Mouse (Mus musculus): Measurements from ENCODE around the gene Romo1.
"Not testable (repeated sequence)": the region's sequence is repeated elsewhere in the genome, so short reads cannot be mapped to it uniquely, and the experiment has no call there.

The Romo1 gene

DNA sequence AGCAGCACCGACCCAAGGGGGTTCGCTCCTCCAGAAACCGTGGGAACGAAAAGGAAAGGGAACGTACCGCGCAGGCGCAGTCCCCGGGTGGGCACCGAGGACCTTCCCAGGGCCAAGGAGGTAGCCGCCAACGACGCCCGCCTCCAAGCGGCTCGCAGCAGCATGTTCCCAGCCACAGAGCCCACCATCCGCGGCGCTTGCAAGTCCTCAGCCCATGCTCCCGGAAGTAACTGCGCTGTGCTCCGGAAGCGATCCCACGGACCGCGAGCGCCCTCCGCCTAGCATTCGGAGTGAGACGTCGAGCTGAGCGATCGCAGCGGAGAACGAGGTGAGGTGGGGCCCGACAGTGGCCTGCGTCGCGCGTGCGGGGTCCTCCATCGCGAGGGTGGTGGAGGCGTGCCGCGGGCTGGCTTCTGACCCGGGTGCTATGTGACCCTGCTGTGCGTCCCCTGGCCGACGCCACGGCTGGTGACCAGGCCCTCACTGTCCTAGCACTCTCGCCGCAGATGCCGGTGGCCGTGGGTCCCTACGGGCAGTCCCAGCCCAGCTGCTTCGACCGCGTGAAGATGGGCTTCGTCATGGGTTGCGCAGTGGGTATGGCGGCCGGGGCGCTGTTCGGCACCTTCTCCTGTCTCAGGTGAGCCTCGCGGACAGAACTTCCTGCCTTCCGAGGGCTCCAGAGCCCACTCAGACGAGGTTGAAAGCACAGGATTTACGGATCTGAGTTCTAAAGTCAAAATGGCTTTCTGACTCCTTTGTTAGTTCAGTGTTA lies at the start of gene Romo1, which contains the start of gene Nfs1:
Romo1 (plus strand) TSS at position 87 of the 772 bp plus-strand sequence.
Nfs1 (minus strand) TSS at position 234 of the 772 bp plus-strand sequence.
- peak; percentile 86 for DNase-seq

DNA sequence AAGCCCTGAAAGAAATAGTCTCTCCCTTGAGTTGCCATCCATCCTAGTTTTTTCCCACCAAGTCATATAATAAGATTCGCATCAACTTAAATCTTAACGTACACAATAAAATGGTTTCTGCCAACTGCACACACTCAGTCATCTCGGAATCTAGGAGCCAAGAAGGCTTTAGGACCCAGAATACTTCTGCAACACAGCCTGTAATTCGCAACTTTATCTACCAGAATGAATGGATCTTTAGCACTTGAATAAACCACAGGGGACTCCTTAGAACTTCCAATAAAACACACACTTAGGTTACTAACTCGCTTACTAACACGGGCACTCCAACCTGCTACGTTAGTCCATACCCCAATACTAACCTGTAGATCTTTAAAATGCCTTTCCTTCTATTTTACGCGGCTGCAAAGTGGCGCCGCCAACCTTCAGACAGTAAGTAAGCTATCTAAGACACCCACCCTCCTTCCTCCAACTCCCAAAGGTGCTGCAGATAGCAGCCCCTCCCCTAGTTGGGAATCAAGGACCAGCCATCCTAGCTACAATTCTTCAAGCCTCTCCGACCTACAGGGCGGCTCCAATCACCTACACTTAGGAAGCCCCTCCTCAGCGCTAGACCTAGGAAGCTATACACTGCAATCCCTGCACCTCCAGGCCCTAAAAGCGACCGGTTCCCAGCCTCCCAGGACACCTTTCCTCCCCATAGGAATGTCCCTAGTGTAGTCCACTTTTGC lies 33.0 kb upstream of the Romo1 start:
- peak; percentile 25 for DNase-seq

DNA sequence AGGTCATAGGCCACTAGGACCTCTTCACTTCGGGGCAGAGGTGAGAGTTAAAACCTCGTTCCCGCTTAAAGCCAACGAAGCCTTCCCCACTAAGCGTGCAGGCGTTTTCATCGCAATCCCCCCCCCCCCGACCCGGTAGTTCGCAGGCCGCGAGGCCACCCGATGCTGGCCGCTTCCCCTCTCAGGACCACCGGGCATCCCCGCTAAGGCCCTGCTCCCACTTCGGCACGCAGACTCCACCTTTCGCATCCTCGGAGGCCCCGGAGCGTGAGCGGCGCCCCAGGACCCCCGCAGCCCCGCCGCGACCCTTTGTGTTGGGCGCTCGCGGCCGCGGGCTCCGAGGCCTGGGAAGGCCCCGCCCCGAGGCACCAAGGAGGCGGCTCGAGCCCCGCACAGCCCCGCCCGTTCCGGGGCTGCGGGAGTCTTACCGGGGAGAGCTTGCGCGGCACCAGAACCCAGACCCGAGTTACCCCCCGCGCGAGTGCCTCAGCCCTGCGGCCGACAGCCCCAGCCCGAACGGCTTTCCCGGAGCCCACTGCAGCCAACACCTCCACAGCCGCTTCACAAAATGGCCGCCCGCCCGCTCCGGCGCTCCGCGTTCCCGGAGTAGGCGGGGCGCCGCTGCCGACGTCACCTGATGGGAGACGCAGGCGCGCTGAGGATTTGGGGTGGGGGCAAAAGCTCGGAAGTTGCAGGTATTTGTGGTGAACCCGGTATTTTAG lies 32.3 kb upstream of the Romo1 start, which contains the start of the genes Cpne1 and Rbm12:
Cpne1 (minus strand) TSS at position 608 of the 722 bp plus-strand sequence.
Rbm12 (minus strand) TSS at position 621 of the 722 bp plus-strand sequence.
- DNase-seq, result peak; percentile 86

DNA sequence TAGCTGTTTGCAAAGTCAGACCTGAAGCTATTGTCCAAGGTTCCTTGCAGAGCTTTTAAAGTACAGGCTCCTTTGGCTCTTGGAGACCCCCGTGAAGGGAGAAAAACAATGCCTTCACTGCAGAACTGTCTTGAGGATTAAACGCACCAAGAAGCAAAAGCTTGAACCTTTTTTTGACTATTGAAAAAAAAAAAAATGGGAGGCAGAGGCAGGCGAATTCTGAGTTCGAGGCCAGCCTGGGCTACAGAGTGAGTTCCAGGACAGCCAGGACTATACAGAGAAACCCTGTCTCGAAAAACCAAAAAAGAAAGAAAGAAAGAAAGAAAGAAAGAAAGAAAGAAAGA lies 31.8 kb upstream of the Romo1 start:
- not testable (repeated sequence) for DNase-seq

DNA sequence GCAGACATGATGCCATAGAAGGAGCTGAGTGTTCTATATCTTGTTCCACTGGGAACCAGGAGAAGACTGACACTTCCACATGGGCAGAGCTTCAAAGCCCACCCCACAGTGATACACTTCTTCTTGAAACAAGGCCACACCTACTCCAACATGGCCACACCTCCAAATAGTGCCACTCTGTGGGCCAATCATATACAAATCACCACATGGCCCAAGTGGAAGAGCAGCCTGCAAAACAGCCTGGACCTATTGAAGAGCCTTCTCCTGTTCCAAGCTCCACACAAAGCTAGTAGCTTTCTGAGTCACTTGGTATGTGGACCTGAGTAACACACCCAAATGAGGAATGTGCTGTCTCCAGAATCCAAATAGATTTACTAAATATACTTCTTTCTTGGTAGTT lies 24.3 kb upstream of the Romo1 start:
- DNase-seq, result no peak

DNA sequence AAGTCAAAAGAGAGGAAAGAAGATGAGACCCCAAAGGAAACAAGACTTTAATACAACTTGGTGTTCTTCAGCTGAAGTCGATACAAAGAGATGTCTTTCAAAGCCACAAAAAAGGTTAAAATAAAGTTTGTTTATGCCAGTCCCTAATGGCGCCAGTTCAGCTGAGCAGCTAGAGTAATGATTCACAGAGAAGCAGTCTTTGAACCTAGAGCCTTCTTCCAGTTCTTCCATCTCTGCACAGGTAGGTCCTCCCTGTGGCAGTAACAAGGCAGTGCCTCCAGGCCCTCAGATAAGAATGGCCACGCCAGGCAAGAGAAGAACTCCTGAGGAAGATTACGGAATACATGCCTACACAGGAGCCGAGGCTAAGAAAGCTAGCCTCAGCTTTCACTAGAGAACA lies 20.1 kb upstream of the Romo1 start:
- DNase-seq, result no peak

DNA sequence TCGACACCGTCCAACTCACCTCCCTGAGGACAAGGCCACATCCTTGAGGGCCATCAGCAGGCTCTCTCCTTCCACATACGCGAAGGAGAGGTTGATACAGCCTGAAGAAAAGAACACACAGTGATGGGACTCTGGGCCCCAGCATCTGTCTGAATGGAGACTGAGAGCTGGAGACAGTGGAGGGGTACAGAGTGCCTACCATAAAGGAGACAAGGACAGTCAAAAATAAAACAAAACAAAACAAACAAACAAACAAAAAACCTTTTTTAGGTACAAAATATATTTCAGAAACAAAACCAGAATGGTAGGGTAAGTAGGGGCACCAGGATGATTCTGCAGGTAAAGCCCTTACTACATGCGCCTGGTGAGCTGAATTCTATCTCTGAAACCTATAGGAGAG lies 16.8 kb upstream of the Romo1 start, which contains the start of gene Gm28036:
Gm28036 (minus strand) TSS at position 101 of the 400 bp plus-strand sequence.
- no peak for DNase-seq

DNA sequence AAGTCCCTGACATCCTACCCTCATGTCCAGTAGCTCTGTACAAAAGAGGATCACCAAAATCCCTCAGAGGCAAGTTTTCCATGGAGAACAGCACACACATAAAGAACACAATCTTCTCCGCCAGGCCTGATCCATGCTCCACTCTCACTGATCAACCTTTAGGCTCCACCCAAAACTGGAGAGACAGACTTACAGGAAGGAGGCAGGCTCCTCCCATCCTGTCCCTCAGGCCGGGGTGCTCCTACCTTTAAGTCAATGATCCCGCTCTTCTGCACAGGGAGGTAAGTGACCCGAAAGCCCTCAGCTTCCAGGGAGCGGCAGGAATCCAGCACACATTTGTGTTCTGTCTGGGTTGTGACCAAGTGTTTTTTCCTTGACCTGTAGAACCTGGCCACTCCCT lies 9.7 kb upstream of the Romo1 start:
- DNase-seq, result no peak

DNA sequence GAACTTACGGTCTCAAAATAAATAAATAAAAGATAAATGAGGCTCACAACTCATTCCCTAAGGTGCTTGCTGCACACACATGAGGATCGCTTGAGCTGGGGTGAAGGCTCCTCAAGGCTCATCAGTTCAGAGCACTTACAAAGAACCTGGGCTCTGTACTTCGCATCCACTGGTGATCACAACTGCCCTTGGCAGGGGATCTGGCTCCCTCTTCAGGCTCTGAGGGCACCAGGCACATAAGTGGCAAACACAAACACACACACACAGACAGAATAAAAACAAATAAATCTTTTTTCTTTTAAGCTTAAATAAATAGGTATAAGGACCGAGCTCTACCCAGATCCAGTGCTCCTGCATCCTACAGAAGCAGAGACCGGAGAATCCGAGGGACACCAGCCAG lies 8.1 kb upstream of the Romo1 start:
- DNase-seq, result no peak

DNA sequence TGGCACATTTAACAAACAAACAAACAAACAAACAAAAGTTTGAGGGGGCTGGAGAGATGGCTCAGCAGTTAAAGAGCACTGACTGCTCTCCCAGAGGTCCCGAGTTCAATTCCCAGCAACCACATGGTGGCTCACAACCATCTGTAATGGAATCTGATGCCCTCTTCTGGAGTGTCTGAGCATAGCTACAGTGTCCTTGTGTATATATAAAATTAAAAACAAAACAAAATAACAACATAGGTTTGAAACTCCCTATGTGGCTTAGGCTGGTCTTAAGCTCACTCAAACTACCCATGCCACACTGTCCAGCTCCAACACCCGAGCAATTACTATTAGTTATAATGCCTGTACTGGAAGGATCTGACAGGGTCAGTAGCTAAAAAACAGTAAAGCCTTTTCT lies 1.0 kb upstream of the Romo1 start:
- no peak for DNase-seq

DNA sequence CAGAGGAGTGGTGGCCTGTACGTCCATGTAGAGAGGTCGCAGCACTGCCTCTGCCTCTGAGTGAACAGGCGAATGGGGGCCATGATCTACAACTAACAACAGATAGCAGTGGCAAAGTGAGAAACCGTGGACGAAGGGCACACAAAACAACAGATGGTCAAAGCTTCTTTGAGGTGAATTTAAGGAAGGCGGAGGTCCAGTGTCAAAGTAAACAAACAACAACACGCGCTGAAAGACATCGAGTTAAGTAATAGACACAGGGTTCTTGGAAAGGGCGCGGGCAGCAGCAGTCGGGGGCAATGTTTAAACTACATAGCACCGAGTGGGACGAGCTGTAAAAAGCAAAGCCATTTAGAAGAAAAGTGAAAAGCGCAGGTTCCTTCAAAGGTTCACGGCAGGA lies 472 bp upstream of the Romo1 start:
- no peak for DNase-seq

DNA sequence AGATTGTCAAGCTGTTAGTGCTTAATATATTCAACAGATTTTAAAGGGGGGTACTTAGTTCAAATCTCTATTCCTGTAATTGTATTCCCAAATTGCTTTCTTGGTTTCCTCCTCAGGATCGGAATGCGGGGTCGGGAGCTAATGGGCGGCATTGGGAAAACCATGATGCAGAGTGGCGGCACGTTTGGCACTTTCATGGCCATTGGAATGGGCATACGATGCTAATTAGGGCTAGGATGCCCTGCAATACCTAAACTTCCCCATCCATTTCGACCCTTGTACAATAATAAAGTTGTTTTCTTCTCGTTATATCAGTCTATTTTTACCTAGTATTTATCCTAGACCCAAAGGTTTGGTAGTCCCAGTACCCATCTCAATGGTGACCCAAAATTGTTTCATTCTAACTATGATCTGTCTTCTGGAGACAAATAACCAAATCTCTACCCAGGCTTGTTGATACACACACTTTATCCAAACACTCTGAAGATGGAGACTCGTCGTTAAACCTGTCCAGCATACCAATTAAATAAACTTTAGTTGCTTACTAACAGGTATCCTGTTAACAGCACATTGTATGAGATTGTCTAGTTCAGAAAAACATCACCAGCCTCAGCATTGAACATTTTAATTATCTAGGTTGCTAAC lies 1.8 kb downstream of the Romo1 start:
- no peak for DNase-seq

DNA sequence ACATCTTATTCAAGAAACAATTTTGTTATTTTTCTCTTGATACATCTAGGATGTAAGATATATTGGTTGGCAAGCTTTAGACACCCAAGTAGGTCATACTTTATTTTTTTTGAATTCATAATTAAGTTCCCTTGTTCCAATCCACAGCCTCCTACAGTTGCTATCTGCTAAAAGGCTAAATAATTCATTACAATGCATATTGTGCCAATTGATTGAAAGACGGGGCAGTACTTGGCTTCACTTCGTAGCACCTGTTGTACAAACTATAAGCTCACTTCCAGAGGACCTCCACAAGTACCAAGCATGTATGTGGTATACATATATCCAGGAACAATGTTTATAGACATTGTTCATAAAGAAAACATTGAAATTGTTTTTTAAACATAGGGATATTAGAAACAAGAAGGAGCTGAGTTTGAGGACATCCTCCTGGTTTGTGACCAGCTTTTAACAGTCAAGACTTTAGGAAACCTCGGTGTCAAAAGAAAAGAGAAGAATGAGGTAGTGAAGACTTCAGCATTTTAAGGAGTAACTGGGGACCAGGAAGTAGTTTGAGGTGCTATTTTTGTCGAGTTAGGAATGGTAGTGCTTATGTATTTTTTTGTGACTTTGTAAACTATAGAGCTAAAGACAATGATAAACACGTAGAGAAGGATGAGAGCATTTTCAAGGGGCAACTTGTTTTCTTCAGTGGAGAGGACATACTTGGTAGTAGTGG lies 2.6 kb downstream of the Romo1 start:
- no peak for DNase-seq

DNA sequence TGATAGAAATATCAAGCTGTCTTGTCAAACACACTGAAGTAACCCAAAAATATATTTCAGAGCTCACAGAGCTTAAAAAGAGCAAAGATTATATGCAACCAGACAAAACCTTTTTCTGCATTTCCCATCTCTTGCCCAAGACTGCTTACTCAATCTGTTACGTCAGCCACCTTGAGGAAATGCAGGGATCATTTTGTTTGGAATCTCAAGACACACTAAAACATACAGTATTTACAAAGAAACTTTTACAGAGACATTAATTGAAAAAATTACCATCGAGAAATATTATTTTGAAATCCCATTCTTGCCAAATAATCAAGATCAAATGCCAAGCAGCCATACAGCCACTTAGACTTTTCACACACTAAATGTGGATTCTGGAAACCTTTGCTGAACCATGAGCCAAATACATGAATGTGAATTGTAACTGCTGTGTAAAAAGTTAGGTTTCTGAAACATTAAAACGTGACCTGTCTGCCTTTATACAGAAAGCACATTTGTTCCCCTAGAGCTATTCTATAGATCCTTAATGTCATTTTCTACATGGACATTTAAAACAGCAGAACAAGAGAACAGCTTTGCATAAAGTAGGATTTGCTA lies 3.6 kb downstream of the Romo1 start:
- DNase-seq, result no peak

DNA sequence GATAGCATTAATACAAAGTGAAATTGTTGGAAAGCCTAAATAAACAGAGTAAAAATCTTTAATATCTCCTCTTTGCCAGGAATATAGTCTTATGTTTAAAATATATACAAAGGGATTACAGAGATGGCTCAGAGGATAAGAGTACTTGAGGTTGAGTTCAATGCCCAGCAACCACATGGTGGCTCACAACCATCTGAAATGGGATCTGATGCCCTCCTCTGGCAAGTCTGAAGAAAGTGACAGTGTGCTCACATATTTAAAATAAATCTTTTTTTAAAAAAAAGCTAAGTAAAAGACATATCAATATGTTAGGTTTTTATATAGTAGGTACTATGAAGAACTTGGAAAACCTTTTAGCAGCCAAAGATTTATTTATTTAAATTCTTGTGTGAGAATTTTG lies 7.7 kb downstream of the Romo1 start:
- no peak for DNase-seq

DNA sequence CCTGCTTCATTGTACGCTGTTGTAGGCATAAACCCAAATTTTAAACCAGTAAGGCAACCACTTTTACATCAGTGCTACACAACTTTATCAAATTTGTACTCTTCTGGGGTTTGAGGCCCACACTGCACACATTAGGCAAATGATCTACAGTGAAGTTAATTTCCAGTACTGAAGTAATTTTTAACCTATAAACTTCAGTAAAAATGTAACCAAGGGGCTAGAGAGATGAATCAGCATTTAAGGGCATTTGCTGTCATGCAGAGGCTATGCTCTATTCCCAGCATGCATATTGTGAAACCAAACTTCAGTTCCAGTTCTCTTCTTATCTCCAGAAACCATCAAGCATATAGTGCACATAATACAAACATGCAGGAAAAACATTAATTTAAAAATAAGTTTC lies 21.6 kb downstream of the Romo1 start:
- no peak for DNase-seq

DNA sequence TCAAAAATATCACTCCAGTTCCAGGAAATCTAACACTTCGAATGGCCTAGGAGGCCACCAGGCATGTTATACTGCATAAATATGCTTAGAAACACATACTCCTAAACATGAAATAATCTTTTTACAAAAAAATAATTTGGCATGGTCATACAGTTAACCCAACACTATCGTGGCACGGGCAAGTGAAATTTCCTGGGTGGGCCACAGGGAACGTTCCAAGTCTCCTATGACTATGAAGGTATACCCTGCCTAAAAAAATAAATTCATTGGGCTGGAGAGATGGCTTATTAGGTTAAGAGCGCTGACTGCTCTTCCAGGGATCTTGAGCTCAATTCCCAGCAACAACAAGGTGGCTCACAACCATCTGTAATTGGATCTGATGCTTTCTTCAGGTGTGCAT lies 22.7 kb downstream of the Romo1 start:
- no peak for DNase-seq

DNA sequence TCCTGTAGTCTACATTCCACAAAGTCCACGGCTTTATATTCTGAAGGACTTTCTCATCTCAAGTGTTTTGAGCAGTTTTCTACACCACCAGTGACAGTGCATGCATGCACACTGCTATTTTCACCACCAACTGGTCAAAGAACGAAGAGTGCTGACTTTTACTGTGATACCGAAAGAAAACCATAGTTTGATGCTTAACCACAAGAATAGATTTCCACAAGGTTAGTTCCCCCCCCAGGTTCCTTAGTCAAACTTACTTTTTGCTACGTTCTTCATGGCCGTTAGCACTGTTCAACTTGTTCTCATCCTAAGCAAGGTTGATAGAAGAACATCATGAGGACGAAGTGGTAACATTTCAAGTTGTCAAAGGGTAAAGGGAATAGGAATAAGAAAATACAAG lies 33.2 kb downstream of the Romo1 start:
- no peak for DNase-seq

DNA sequence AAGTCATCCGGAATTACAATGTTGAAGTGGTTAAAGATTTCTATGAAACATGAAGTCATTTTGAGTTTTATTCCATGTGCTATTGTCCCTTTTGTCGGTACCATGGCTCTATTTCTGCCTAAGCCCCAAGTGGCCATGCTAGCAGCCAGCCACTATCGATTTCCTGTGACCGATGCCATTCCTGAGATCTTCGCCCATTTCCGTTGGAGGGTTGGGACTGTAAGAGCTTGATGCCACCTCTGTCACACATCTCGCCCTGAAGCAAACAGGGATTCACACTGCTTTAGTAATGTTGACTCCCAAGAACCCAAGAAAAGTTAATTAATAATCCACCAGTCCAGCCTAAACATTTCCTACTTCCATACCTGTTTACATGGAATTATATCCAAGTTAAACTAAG lies 33.8 kb downstream of the Romo1 start:
- DNase-seq, result no peak

DNA sequence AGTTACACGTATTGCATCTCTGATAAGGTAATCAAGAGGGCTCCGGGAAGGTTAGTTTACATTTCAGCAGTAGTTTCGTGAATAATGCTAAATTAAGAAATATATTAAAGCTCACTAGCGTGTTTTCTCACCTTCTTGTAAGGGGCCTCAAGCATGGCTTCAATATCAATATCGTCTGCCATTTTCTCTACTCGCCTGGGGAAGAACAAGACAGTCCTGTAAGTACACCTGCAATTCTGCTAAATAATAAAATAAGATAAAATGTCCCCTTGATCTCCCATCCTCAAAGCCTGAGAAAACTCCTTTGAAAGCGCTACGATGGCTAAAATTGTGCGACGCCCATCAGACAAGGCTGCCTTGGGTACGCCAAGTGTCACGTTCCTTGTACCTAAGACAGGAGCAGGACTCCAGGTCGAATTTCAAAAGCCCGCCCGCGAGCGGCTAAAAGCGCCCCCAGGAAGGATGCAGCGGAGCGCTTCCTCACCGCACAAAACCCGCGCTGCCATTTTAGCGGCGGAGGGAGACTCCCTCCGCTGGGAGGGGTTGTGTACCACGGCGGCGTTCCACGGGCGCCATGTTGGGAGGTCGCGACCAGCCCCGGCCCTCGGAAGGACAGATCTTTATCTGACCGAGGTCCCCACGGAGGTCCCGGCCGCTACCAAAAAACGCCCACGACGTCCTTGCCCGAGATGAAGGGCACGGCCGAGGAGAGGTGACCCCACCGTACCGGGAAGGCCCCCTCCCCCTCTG lies 35.4 kb downstream of the Romo1 start:
- DNase-seq, result no peak

DNA sequence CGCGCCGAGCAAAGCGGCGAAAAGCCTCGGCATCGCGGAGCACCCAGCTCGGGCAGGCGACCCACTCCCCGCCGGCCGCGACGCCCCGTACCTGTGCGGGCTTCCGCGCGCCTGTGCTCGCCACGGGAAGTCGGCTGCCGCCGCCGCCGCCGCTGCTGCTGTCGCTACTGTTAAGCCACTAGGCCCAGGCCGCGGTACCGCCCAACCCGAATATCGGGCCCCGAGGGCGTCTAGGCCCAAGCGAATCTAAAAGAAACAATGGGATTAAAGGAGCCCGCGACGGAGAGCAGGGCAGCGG lies 35.9 kb downstream of the Romo1 start:
- DNase-seq, result no peak

All from cerebellum, adult 11-12 months (tissue).